Mouse (Mus musculus): ENCODE measurements at regions not wholly inside any gene's neighbourhood (a gene's known extent, or its start where the extent isn't known, plus 50 kb on each side); places are given as distances from the start of the nearest gene placed in this dataset.

- TF ChIP-seq CTCF (IDR thresholded peaks at IDR 0.05; ENCODE audit: low read depth): no peak
- no peak for TF ChIP-seq EP300 (IDR thresholded peaks at IDR 0.05; ENCODE audit: low read depth)
Measured at GRCm38 (mm10) chr19:28178114-28178513, 167.1 kb upstream of the Rfx3 start.
